Mouse (Mus musculus) gastrocnemius, postnatal 14 days (tissue): ENCODE measurements around the gene Cyp1a2. TPM values are rescaled to one million over a fixed set of nuclear protein-coding genes. Genes with fewer than 3 reads are reported as not detected.

Experiments used
- DNase-seq: peaks from one replicate; pipeline ENCODE4 v3.0.0; 2021; ENCODE audit warnings: mixed read lengths
- intact Hi-C: fragments of 180-260 bp; cut with DNase I; formaldehyde crosslinking; loops from one replicate; pipeline ENCODE4 v1.15.1; 2025; ENCODE audit warnings: low total_unique reads
- total RNA-seq, 2 experiments: library from RNA; stranded (reverse); gene quantifications; 2 replicates each; pipeline ENCODE4 v1.2.3; 2021

The Cyp1a2 gene
- total RNA-seq, 2 experiments from 2014 or later, result not detected

DNA sequence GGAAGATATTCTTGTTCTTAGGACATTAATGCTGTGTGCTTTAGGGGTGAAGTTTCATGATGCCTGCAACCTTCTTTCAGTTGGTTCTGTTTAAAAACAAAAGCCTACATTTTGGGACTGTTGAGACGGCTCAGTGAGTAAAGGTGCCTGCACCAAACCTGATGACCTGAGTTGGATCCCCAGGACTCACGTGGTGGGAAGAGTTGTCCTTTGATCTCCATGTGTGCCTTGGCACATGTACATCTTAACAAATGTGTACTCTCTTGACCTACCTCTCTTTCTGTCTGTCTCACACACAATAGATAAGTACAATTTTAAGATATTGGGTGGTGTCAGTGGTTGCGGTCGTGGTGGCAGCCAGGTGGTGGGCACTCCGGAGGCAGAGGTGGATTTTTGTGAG is 2.5 kb upstream of the Cyp1a2 start:
- DNase-seq, result no peak
- intact Hi-C loops, result no loop called here

GRCm38 (mm10) chr9:57681411-57681810 is 2.1 kb downstream of the Cyp1a2 start:
- intact Hi-C loops, result no loop called here
- DNase-seq, result no peak

- intact Hi-C loops, result no loop called here
- no peak for DNase-seq
Measured at GRCm38 (mm10) chr9:57671500-57671899, 12.0 kb downstream of the Cyp1a2 start.

GRCm38 (mm10) chr9:57671037-57671436 is 12.5 kb downstream of the Cyp1a2 start:
- no peak for DNase-seq
- intact Hi-C loops, result no loop called here

GRCm38 (mm10) chr9:57669566-57669965 is 13.9 kb downstream of the Cyp1a2 start:
- intact Hi-C loops, result no loop called here
- DNase-seq, result no peak

DNA sequence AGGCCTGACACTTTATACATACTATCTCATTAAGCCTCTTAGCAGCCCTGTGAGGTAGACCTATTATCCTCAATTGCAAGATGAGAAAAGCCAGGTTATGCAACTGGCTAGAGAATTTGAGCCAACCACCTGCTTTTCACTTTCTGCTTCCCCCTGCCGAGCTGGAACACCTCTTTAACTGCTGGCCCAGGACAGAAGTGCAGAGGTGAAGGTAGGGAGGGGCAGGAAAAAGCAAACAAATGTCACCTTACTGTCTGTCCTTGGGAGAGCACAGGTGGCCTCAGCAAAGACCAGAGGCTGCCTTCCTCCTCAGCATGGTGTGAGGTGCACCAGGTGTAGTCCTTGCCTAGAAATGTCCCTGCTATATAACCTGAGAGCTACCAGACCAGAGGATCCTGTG is 15.2 kb downstream of the Cyp1a2 start:
- intact Hi-C loops, result no loop called here

DNA sequence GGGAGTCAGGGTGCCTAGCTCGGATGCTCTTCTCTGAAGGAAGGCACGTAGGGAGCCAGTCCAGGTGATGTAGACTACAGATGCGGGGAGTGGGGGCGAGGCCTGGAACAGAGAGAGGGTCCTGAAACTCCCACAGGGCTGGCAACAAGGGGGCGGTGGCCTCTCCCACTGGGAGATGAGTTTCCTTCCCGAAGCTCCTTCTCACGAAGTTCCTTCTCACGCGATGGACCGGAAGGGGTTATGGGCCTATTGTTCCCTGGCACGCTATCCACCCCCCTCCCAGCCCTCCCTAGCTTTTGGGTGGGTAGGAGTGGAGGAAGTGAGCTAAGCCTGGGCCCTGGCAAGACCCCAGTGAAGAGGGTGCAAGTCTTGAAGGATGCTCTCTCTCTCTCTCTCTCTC is 15.7 kb downstream of the Cyp1a2 start:
- DNase-seq, result no peak
- intact Hi-C loops, result no loop called here

More for the DNA sequence above, 15.2 kb downstream of the Cyp1a2 start:
- no peak for DNase-seq

DNA sequence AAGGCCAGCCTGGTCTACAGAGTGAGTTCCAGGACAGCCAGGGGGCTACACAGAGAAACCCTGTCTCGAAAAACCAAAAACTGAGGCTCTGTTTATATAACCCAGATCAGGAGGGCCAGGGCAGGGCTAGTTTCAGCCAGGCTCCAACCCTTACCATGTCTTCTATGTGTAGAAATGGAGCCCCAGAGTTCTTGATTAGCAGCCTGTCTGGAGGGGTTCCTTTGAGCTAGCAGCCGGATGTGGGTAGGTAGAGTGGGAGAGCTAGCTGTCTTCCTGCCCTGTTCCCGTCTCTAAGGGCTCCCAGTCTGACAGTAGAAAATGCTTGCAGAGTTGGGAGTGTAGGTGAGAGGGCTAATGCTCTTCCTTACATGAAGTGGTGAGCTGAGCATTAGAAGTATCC is 16.4 kb downstream of the Cyp1a2 start:
- intact Hi-C loops, result no loop called here
- DNase-seq, result no peak

- DNase-seq, result no peak
- intact Hi-C loops, result no loop called here
Measured at GRCm38 (mm10) chr9:57666536-57666935, 17.0 kb downstream of the Cyp1a2 start.

DNA sequence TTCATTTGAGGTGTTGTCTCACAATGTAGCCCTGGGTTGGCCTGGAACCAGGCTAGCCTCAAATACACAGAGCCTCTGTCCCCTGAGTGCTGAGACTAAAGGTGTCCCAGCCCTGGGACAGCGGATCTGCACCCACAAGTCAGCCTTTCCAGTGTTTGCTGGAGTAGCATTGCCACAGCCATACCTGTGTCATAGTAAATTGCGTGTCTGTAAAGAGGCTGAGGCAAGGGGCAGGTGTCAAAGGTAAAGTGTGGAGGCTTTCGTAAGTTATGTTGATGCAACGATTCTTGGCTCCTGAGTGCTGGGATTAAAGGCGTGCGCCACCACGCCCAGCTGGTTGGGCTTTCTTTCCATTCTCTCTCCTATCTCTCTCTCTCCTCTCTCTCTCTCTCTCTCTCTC is 18.9 kb downstream of the Cyp1a2 start:
- intact Hi-C loops, result no loop called here

GRCm38 (mm10) chr9:57661552-57661951 is 22.0 kb downstream of the Cyp1a2 start:
- intact Hi-C loops, result loop anchor here (2.0 kb wide), 1 partner anchor 79 kb away; no protein-coding TSS in a partner anchor
- DNase-seq, result no peak

More for the DNA sequence above, 18.9 kb downstream of the Cyp1a2 start:
- DNase-seq, result no peak

DNA sequence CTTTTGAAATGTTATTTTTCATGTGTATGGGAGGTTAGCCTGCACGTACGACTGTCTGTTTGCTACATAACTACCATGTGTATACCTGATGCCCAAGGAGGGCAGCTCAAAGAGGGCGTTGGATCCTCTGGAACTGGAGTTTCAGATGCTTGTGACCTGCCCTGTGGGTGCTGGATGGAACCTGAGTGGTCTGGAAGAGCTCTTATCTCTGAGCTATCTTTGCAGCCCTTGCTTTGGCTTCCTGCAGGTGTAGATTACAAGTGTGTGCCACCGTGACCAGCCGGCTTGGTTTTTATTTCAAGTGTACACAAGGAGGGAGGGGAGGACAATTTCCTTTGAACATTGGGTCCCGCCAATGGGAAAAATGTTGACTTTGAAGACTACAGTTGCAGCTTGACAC is 23.0 kb downstream of the Cyp1a2 start:
- intact Hi-C loops, result loop anchor here (2.0 kb wide), 1 partner anchor 80 kb away; no protein-coding TSS in a partner anchor
- no peak for DNase-seq

DNA sequence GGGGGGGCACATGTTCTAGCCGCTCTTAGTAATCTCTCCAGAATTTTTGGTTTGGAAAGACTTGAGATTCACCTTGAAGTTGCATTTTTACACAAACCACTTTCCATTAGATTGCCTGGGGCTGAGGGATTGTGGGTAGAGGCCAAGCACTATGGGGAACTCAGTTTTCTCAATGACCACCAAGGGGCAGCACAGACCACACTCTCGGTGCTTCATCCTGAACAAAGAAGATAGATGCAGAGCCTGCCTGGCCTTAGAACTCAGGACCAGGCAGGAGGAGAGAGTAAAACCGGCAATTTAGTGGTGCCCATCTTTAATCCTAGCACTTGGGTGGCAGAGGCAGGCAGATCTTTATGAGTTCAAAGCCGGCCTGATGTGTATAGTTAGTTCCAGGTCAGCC is 23.7 kb downstream of the Cyp1a2 start:
- intact Hi-C loops, result loop anchor here (2.0 to 10.0 kb wide), 3 partner anchors 81 to 175 kb away; no protein-coding TSS in a partner anchor
- DNase-seq, result peak; percentile 62

DNA sequence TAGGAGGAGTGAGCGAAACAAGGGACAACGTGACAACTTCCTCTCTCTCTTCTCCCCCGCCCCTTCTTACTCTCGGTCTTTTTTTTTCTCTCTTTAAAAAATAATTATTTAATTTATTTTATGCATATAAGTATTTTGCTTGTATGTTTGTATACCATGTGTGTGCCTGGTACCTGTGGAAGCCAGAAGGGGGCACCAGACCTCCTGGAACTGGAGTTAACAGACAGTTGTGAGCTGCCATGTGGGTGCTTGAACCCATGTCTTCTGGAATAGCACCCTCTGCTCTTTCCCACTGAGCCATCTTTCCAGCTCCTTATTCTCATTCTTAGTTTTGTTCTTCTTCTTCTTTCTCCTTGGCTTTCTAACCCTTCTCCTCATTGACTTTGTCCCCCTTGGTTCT is 24.5 kb downstream of the Cyp1a2 start:
- intact Hi-C loops, result loop anchor here (2.0 to 10.0 kb wide), 2 partner anchors 88 to 174 kb away; no protein-coding TSS in a partner anchor
- DNase-seq, result no peak

- intact Hi-C loops, result loop anchor here (2.0 to 10.0 kb wide), 2 partner anchors 89 to 173 kb away; no protein-coding TSS in a partner anchor
- no peak for DNase-seq
Measured at GRCm38 (mm10) chr9:57657843-57658242, 25.7 kb downstream of the Cyp1a2 start.

DNA sequence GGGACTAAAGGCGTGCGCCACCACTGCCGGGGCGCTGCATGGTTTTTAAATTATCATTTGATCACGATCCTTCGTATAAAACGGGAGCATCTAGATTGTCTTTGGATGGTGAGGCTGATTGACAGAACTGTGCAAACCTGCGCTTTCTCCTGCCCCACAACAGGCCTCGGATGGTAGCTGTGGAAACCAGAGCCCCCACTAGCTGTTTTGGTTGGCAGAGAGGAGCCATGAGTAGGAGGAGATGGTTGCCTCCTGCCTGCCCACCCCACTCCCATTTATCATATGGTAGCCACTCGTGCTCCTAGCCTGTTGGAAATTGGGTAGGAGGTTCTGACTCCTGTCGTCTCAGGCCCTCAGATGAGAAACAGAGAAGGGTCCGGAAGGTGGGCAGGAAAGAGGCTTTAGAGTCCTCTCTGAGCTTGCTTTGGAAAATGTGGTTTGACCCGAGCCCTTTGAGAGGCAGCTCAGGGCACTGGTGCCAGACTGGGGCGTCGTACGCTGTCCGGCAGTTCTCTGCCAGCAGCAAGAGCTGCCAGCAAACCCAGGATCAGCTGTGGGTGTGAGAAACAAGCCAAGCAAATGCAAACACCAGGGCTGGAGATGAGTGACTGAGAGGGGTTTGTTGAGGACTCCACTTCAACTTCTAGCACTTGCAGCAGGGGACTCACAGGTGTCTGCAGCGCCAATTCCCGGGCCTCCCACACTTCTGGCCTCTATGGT is 26.7 kb downstream of the Cyp1a2 start:
- no peak for DNase-seq
- intact Hi-C loops, result loop anchor here (10.0 kb wide), 1 partner anchor 172 kb away; no protein-coding TSS in a partner anchor

DNA sequence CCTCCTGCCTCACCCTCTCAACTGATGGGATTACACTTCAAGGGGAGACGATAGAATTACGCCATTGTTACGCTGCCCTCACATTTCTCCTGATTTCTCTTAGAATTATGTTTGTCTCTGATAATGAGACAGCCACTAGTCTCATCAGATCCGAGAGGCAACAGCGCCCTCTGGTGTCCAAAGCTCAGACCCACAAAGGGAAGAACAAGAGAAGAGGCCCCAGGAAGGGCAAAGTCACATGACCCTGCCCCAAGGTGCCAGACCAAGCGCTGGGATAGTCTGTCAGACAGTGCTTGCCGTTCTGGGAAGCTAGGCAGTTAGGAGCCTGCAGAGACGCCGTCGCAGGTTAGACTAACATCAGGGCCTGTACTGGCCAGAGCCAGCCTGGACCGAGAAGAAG is 27.8 kb downstream of the Cyp1a2 start:
- peak; percentile 93 for DNase-seq
- intact Hi-C loops, result loop anchor here (10.0 kb wide), 1 partner anchor 171 kb away; no protein-coding TSS in a partner anchor

- intact Hi-C loops, result loop anchor here (5.0 to 10.0 kb wide), 3 partner anchors 38 to 170 kb away; partner anchors contain the start of gene Fam219b
- DNase-seq, result no peak
Measured at GRCm38 (mm10) chr9:57654966-57655365, 28.5 kb downstream of the Cyp1a2 start.

DNA sequence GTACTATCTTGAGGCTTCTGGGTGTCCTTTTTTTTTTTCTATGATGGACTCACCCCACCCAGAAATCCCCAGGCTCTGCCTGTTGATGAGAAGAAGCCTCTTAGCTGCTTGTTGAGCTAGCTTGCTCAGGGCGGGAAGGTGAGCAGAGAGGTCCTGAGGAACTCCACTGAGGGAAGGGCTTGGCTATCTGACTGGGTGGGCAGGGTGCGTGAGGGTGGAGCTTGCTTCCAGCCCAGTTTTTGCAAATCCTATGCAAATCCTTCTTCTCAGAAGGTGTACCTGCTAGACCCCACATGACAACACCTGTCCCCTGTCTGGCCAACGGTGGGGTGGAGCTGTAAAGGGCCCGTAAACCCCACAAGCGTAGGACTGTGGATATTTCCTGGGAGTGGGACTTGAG is 30.2 kb downstream of the Cyp1a2 start, which contains the start of gene Csk:
TSS of gene Csk (minus strand) at position 349 of the 400 bp plus-strand sequence.
- intact Hi-C loops, result loop anchor here (5.0 to 10.0 kb wide), 3 partner anchors 36 to 168 kb away; partner anchors contain the start of gene Fam219b
- no peak for DNase-seq

- DNase-seq, result no peak
- intact Hi-C loops, result loop anchor here (5.0 to 10.0 kb wide), 3 partner anchors 36 to 168 kb away; partner anchors contain the start of gene Fam219b
Measured at GRCm38 (mm10) chr9:57652855-57653254, 30.6 kb downstream of the Cyp1a2 start.

DNA sequence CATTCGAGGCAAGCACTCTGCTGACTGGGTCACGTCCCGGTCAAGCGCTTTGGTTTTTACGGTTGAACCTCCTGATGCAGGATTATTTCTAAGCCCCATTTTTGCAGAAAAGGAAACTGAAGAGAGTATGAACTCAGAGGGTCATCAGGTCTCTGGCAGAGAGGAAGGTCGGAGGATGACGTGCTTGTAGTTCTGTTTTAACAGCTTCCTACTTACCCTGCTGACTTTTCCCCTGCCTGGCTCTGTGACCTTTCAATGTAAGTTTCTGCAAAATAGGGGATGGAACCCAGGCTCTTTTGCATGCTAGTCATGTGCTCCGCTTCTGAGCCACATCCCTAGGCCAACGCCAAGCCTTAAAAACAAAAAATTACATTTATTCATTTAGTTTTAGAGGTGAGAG is 31.2 kb downstream of the Cyp1a2 start:
- DNase-seq, result no peak
- intact Hi-C loops, result loop anchor here (5.0 to 10.0 kb wide), 3 partner anchors 35 to 168 kb away; partner anchors contain the start of gene Fam219b
